Mouse (Mus musculus): ENCODE data around the gene Kin.

DNA sequence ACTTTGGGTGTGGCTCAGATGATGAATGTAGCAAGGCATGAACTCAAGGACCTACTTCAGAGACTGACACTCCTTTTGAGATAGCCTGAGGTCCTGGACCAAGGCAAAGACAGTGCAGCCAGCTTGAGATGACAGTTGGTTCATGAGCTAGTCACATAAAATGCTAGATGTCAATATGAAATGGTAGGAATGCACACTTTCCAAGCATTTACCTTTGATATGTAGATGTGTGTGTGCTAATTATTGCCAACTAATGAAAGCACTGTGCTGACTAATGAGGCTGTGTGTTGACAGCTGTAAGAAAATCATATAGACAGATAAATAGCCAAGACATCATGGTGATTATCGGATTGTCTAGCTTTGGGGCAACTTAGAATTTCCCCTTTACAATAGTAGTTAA, 51.7 kb downstream of the Kin start:
- TF ChIP-seq CTCF (IDR thresholded peaks at IDR 0.05), result no peak
- TF ChIP-seq EP300 (IDR thresholded peaks at IDR 0.05), result no peak

Data from lung, postnatal 0 days (tissue).